Mouse (Mus musculus): ENCODE results near the gene Polr2g. TPM values are rescaled to one million over a fixed set of nuclear protein-coding genes. Genes with fewer than 3 reads are reported as not detected.

Polr2g gene
- polyA plus RNA-seq, 1 experiment from 2014 or later: 194 TPM

DNA sequence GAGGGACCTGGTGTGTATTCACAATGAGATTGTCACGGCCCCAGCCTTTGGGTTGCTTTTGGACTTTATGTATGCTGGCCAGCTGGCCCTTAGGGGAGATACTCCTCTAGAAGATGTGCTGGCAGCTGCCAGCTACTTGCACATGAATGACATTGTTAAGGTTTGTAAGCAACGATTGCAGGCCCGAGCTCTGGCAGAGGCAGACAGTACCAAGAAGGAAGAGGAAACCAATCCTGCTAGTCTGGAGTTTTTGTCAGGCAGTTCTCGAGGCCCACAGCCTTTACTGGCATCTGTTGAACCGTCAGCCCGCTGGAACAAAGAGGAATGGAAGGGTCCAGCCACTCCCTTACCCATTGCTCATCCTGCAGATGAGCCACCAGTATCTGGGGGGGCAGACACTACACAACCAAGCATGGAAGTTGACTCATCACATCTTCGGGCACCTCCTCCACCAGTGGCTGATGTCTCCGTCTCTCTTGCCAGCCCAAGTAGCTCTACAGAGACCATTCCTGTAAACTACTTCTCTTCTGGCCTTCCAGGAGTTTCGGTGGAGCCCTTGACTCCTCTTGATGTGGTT lies 4.9 kb upstream of the Polr2g start:
- no peak overlapping the region for H3K9ac ChIP-seq (ENCODE audit: low read depth, low read length)
- no peaks in the 10 kb centered on the region for H3K36me3 ChIP-seq (ENCODE audit: control insufficient read depth, insufficient read depth, low read length)
- H3K4me1 ChIP-seq (replicated peaks; ENCODE audit: control insufficient read depth, insufficient read depth, low read length): no peaks in the 10 kb centered on the region
- peak overlapping the region; percentile 45; the same call in 1 of the 2 replicates for H3K4me2 ChIP-seq (replicated peaks; ENCODE audit: low read depth, low read length)
- no peak overlapping the region for H3K4me3 ChIP-seq (ENCODE audit: low read depth, low read length)
- WGBS: 94% methylated on average over 9 of the region's 9 CpGs
- ATAC-seq (ENCODE audit: low FRiP score): no peak
- no peaks in the 10 kb centered on the region for H3K27me3 ChIP-seq (ENCODE audit: control insufficient read depth, insufficient read depth, low read length)
- no peak for DNase-seq (ENCODE audit: low spot score)
- no peaks in the 10 kb centered on the region for H3K9me3 ChIP-seq (ENCODE audit: control insufficient read depth, low read length)
- H3K27ac ChIP-seq (ENCODE audit: low read depth, low read length): no peak overlapping the region

DNA sequence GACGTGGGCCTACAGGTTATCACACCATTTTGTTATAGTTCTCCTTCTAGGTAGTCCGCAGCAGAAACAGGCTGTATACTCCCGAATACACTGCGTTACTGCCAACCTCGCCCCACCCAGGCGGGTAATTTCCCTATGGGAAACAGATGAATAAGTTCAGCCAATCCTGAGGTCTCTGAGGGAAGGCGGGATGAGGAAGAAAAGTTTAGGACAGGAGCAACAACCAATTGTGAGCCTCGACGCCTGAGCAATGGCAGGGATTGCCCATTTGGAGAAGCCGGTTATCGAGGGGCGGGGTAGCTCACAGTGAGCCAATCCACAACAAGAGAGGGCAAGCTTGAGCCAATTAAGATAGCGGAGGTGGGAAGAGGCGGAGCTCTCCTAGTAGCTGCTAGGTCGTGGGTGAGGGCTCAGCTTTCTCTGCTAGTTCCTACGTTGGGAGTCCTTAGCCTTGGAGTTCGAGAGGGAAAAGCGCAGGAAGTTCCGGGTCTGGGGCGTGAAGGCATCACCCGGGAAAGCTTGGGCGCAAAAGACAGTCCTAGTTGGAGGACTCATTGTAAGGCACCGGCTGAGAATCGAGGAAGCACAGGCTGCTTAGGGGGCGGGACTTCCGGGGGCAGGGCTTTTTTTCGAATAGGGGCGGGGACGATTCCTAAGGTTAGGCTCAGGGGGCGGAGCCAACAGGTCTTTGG lies 3.9 kb upstream of the Polr2g start, which contains the start of gene Zbtb3:
TSS of gene Zbtb3 (plus strand) at position 426 of the 692 bp plus-strand sequence.
- Histone ChIP-seq H3K9me3 (ENCODE audit: control insufficient read depth, low read length) (no peaks in the 10 kb centered on the region), H3K27me3 (ENCODE audit: control insufficient read depth, insufficient read depth, low read length) (no peaks in the 10 kb centered on the region), H3K36me3 (ENCODE audit: control insufficient read depth, insufficient read depth, low read length) (no peaks in the 10 kb centered on the region), H3K9ac (ENCODE audit: low read depth, low read length) (peak within 1 kb of the TSS; percentile 58), H3K4me2 (replicated peaks; ENCODE audit: low read depth, low read length) (peak within 1 kb of the TSS; percentile 72), H3K4me3 (ENCODE audit: low read depth, low read length) (peak within 1 kb of the TSS; percentile 61), H3K27ac (ENCODE audit: low read depth, low read length) (peak within 1 kb of the TSS; percentile 79), H3K4me1 (replicated peaks; ENCODE audit: control insufficient read depth, insufficient read depth, low read length) (no peaks in the 10 kb centered on the region)
- DNase-seq (ENCODE audit: low spot score) (peak; percentile 91), ATAC-seq (ENCODE audit: low FRiP score) (peak; percentile 99)
- WGBS: 1% methylated on average over 30 of the region's 30 CpGs

DNA sequence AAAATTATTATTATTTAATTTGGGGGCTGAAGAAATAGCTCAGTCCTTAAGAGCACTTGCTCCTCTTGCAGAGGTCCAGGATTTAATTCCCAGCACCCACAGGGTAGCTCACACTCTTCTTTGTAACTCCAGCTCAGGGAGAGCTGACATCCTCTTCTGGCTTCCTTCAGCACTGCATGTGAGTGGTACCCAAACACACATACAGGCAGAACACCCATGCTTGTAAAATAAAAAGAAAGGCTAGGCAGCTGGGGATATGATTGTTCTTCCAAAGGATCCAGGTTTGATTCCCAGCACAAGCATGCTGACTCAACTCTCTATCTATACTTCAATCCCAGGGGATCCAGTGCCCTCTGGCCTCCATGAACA lies 554 bp upstream of the Polr2g start:
- Histone ChIP-seq H3K4me3 (ENCODE audit: low read depth, low read length) (no peak overlapping the region), H3K4me2 (replicated peaks; ENCODE audit: low read depth, low read length) (no peak overlapping the region), H3K36me3 (ENCODE audit: control insufficient read depth, insufficient read depth, low read length) (peaks cover 3% of the 10 kb centered on the region; the same call in 1 of the 2 replicates), H3K27ac (ENCODE audit: low read depth, low read length) (no peak overlapping the region), H3K4me1 (replicated peaks; ENCODE audit: control insufficient read depth, insufficient read depth, low read length) (no peaks in the 10 kb centered on the region), H3K9ac (ENCODE audit: low read depth, low read length) (no peak overlapping the region), H3K9me3 (ENCODE audit: control insufficient read depth, low read length) (no peaks in the 10 kb centered on the region), H3K27me3 (ENCODE audit: control insufficient read depth, insufficient read depth, low read length) (no peaks in the 10 kb centered on the region)
- no peak for DNase-seq (ENCODE audit: low spot score)
- ATAC-seq (ENCODE audit: low FRiP score): no peak

DNA sequence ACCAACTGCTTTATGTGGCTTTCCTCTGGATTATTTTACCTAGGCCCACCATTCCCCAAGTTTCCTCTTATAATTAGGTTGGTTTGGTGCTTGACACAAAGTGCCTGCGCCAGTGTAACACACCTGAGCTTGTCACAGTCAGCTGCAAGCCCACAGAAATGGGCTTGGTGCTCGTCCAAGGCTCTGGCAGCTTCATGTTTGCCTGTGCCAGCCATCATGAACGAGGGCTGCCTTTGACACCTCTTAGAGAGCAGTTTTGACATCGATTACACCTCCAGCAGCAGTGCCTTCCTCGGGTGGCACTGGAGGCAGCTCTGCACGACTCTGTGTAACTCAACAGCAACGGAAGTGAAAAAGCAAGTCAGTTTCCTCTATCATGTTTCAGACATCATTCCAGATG lies 8.2 kb downstream of the Polr2g start:
- Histone ChIP-seq H3K36me3 (ENCODE audit: control insufficient read depth, insufficient read depth, low read length) (peaks cover 14% of the 10 kb centered on the region), H3K4me2 (replicated peaks; ENCODE audit: low read depth, low read length) (no peak overlapping the region), H3K4me1 (replicated peaks; ENCODE audit: control insufficient read depth, insufficient read depth, low read length) (no peaks in the 10 kb centered on the region), H3K27me3 (ENCODE audit: control insufficient read depth, insufficient read depth, low read length) (no peaks in the 10 kb centered on the region), H3K4me3 (ENCODE audit: low read depth, low read length) (no peak overlapping the region), H3K27ac (ENCODE audit: low read depth, low read length) (no peak overlapping the region), H3K9ac (ENCODE audit: low read depth, low read length) (no peak overlapping the region), H3K9me3 (ENCODE audit: control insufficient read depth, low read length) (no peaks in the 10 kb centered on the region)
- DNase-seq (ENCODE audit: low spot score) (no peak), ATAC-seq (ENCODE audit: low FRiP score) (no peak)
- 81% methylated on average over 7 of the region's 7 CpGs for WGBS

DNA sequence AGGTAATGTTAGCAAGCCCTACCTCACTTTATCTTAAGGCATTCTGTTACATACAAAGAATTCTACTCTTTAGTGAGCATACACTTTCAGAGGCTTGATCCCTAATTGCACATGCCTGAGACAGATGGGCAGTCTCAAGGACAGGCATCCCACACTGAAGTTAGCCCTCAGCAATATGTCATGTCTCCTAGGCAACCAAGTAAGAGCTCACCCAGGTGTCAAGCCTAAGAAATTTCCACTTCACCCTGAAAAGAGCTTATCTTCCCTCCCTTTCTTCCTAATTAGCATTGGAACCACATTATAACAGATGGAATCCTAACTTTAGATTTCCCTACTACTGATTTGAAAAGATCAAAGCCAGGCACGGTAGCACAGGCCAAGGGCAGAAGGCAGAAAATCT lies 9.2 kb downstream of the Polr2g start:
- Histone ChIP-seq H3K9me3 (ENCODE audit: control insufficient read depth, low read length) (no peaks in the 10 kb centered on the region), H3K27ac (ENCODE audit: low read depth, low read length) (peak overlapping the region; percentile 20; the same call in 1 of the 2 replicates), H3K4me3 (ENCODE audit: low read depth, low read length) (no peak overlapping the region), H3K36me3 (ENCODE audit: control insufficient read depth, insufficient read depth, low read length) (peaks cover 11% of the 10 kb centered on the region; the same call in 1 of the 2 replicates), H3K9ac (ENCODE audit: low read depth, low read length) (no peak overlapping the region), H3K4me1 (replicated peaks; ENCODE audit: control insufficient read depth, insufficient read depth, low read length) (no peaks in the 10 kb centered on the region), H3K27me3 (ENCODE audit: control insufficient read depth, insufficient read depth, low read length) (no peaks in the 10 kb centered on the region), H3K4me2 (replicated peaks; ENCODE audit: low read depth, low read length) (no peak overlapping the region)
- DNase-seq (ENCODE audit: low spot score) (no peak), ATAC-seq (ENCODE audit: low FRiP score) (no peak)
- WGBS: 42% methylated on average over 1 of the region's 1 CpGs

DNA sequence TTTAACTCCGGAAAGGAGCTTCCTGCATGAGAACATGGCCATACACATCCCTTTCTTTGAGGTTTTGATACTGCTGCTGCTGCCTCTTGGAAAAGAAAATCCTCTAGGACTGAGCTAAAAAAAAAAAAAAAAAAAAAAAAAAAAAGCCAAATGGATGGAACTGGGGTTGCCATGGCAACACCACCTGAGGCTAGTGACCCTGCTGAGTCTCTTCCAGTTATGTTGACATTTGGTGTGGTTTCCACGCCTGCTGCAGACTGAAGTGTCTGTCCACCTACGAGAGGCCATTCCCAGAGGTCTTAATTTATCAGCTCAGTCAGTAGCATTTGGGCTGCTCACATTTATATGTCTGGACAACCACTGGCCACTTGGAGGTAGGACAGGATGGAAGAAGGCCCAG lies 9.9 kb downstream of the Polr2g start:
- no peak overlapping the region for H3K4me3 ChIP-seq (ENCODE audit: low read depth, low read length)
- H3K9me3 ChIP-seq (ENCODE audit: control insufficient read depth, low read length): no peaks in the 10 kb centered on the region
- no peaks in the 10 kb centered on the region for H3K27me3 ChIP-seq (ENCODE audit: control insufficient read depth, insufficient read depth, low read length)
- WGBS: 20% methylated on average over 3 of the region's 3 CpGs
- H3K9ac ChIP-seq (ENCODE audit: low read depth, low read length): no peak overlapping the region
- peaks cover 7% of the 10 kb centered on the region; the same call in 1 of the 2 replicates for H3K36me3 ChIP-seq (ENCODE audit: control insufficient read depth, insufficient read depth, low read length)
- DNase-seq (ENCODE audit: low spot score) (peak; percentile 35), ATAC-seq (ENCODE audit: low FRiP score) (no peak)
- no peaks in the 10 kb centered on the region for H3K4me1 ChIP-seq (replicated peaks; ENCODE audit: control insufficient read depth, insufficient read depth, low read length)
- no peak overlapping the region for H3K4me2 ChIP-seq (replicated peaks; ENCODE audit: low read depth, low read length)
- peak overlapping the region; percentile 20; the same call in 1 of the 2 replicates for H3K27ac ChIP-seq (ENCODE audit: low read depth, low read length)

DNA sequence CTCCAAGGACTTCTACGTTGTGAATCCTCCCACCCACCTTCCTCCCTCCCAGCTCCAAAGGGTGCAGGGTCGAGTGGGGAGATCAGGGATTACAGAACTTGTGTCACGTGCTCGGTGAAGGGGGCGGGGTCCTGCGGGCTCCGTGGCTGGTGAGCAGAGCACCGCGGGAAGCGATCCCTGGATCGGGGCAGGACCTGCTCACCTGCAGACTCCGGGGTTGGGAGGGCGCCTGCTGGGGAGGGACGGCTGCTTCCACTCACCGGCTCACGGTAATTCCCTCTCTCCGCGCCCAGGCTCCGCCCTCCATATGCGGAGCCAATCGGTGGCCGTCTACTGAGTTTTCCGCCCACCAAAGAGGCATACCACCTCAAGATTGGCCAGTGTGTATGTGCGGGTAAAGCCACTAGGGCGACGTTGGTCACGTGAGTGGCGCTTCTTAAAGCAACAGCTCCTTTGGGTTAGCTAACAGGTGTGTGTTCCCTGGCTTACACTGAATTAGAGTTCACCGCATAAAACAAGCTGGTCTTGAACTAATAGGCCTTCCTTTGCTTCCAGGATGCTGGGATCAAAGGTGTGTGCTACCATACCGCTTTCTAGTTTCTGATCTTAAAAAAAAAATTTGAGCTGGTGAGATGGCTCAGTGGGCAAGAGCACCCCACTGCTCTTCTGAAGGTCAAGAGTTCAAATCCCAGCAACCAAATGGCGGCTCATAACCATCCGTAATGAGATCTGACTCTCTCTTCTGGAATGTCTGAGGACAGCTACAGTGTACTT lies 12.2 kb downstream of the Polr2g start, which contains the start of gene Taf6l:
TSS of gene Taf6l (minus strand) at position 410 of the 774 bp plus-strand sequence.
- peak within 1 kb of the TSS; percentile 3; the same call in 1 of the 2 replicates for H3K27ac ChIP-seq (ENCODE audit: low read depth, low read length)

DNA sequence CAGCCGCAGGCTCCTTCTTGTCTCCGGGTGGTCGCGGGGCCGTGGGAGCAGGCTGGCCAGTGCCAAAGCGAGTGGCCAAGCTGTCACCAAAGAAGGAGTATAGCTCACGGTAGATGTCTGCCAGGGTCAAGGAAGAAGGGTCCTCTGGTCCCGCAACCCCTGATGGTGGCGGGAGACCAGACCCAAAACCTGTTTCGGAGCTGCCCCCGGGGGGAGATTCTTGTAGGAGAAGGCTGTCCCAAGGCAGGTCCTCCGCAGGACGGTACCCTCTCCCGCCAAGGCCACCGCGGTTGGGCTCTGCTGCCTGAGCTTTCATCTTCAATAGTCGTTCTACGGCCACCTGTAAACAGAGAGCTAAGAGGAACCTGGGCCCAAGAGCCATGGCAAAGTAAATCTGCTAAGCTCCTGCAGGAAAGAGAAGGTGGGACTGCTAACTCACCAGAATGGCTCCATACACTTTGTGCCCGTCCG lies 23.4 kb downstream of the Polr2g start:
- no peaks in the 10 kb centered on the region for H3K27me3 ChIP-seq (ENCODE audit: control insufficient read depth, insufficient read depth, low read length)
- peaks cover 10% of the 10 kb centered on the region for H3K4me1 ChIP-seq (replicated peaks; ENCODE audit: control insufficient read depth, insufficient read depth, low read length)
- H3K4me3 ChIP-seq (ENCODE audit: low read depth, low read length): peak overlapping the region; percentile 73
- H3K4me2 ChIP-seq (replicated peaks; ENCODE audit: low read depth, low read length): peak overlapping the region; percentile 97
- H3K36me3 ChIP-seq (ENCODE audit: control insufficient read depth, insufficient read depth, low read length): no peaks in the 10 kb centered on the region; the same call in 1 of the 2 replicates
- H3K27ac ChIP-seq (ENCODE audit: low read depth, low read length): peak overlapping the region; percentile 98
- WGBS: 5% methylated on average over 20 of the region's 20 CpGs
- DNase-seq (ENCODE audit: low spot score) (peak; percentile 34), ATAC-seq (ENCODE audit: low FRiP score) (peak; percentile 48)
- no peaks in the 10 kb centered on the region for H3K9me3 ChIP-seq (ENCODE audit: control insufficient read depth, low read length)
- peak overlapping the region; percentile 91 for H3K9ac ChIP-seq (ENCODE audit: low read depth, low read length)

More for the DNA sequence above, 12.2 kb downstream of the Polr2g start, which contains the start of gene Taf6l:
- peak; percentile 90 for DNase-seq (ENCODE audit: low spot score)
- H3K4me3 ChIP-seq (ENCODE audit: low read depth, low read length): peak within 1 kb of the TSS; percentile 52
- no peaks in the 10 kb centered on the region for H3K36me3 ChIP-seq (ENCODE audit: control insufficient read depth, insufficient read depth, low read length)
- H3K9ac ChIP-seq (ENCODE audit: low read depth, low read length): peak within 1 kb of the TSS; percentile 52
- peak; percentile 100 for ATAC-seq (ENCODE audit: low FRiP score)
- H3K4me1 ChIP-seq (replicated peaks; ENCODE audit: control insufficient read depth, insufficient read depth, low read length): no peaks in the 10 kb centered on the region
- whole genome bisulfite sequencing: under 1% methylated on average over 32 of the region's 32 CpGs
- H3K9me3 ChIP-seq (ENCODE audit: control insufficient read depth, low read length): no peaks in the 10 kb centered on the region
- H3K27me3 ChIP-seq (ENCODE audit: control insufficient read depth, insufficient read depth, low read length): no peaks in the 10 kb centered on the region
- H3K4me2 ChIP-seq (replicated peaks; ENCODE audit: low read depth, low read length): peak within 1 kb of the TSS; percentile 56

All from hindbrain, embryonic 11.5 days (tissue).